Mouse (Mus musculus) heart, adult 2 months (tissue): ENCODE data around the gene Zkscan5.

Experiments used
- CTCF ChIP-seq: fragments of 200-600 bp; IDR thresholded peaks from 2 replicates; pipeline ENCODE4 v1.8.1; 2022; ENCODE audit warnings: antibody characterized with exemption, mild to moderate bottlenecking, moderate library complexity
- EP300 ChIP-seq: fragments of 200-500 bp; IDR thresholded peaks from 2 replicates; pipeline ENCODE4 v1.6.1; 2011; ENCODE audit warnings: low read depth, low read length, control low read depth; ENCODE audit not compliant: insufficient read depth
- POLR2A ChIP-seq: fragments of 200-500 bp; IDR thresholded peaks from 2 replicates; pipeline ENCODE4 v1.6.1; 2011; ENCODE audit warnings: mild to moderate bottlenecking, low read depth, low read length, control low read depth; ENCODE audit not compliant: insufficient read depth

DNA sequence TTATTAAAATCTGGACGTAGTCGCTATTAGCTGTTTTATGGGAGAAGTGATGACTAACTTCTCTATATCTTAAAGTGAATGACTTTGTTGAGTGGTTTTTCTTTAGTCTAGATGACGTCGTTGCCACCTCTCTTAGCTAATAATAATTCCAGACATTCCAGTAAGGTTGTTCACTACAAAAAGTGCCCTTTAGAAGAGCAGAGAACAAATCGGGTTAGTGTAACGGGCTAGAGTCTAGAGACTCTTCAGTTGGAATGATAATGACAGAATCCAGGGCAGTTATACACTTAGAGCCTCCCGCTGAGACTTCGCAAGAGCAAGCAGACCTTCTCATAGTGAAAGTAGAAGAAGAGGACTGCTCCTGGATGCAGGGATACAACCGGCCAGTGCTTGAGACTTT, 679 bp downstream of the Zkscan5 start:
- TF ChIP-seq CTCF (no peak), POLR2A (no peak), EP300 (no peak)
